Mouse (Mus musculus) c-Kit-positive CD71-negative TER-119-negative erythroid progenitor cells, embryonic 14.5 days (primary cell): ENCODE results near the gene Pip4p1.
"Not testable (repeated sequence)": the region's sequence is repeated elsewhere in the genome, so short reads cannot be mapped to it uniquely, and the experiment has no call there.

Source experiments
- DNase-seq: peaks from one replicate; pipeline ENCODE4 v3.0.0-alpha.2; 2013; ENCODE audit warnings: low read depth

The Pip4p1 gene

DNA sequence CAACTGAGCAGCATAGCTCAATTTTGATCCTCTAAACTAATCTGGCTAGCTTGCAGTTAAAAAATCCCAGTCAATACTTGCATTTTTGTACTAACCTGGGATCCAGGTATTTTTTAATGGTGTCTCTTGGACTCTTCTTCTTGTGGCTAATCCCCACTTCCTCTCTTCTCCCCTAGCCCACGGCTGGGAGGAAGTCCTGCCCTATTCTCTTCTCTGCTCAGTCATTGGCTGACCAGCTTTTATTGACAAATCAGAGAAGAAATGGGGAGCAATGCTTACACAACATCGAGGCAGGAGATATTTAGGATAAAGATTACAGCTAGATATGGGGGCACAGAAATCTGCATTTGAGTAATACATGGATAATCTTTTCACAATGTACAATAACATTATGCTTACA, 8.3 kb upstream of the Pip4p1 start:
- DNase-seq = no peak

DNA sequence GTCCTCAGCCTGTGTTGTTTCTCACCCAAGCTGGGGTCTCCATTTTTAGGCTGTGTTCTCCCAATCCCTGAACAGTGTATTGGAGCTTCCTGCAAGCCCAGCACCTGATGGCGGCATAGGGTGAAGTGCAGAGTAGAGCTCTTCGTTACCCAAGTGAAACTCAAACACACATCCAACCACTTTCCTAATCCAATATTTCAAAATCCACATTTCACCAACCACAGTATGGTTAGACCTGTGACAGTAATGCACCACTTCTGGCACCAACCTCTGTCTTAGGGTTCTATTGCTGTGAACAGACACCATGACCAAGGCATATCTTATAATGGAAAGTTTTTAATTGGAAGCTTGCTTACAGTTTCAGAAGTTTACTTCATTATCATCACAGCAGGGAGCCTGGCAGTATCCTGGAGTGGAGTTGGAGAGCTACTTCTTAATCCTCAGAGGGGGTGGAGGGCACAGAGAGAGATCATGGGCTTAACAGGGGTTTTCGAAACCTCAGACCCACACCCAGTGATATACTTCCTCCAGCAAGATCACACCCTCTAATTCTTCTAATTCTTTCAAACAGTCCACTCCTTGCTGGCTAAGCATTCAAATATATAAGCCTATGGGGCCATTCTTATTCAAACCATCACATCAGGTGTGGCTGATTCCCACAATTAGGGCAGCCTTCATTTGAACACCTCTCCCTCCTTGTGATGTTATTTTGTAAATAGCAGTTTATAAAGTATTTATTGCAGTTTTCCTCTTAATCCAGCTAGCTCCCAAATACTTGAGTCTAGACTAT, 7.7 kb upstream of the Pip4p1 start:
- no peak for DNase-seq

DNA sequence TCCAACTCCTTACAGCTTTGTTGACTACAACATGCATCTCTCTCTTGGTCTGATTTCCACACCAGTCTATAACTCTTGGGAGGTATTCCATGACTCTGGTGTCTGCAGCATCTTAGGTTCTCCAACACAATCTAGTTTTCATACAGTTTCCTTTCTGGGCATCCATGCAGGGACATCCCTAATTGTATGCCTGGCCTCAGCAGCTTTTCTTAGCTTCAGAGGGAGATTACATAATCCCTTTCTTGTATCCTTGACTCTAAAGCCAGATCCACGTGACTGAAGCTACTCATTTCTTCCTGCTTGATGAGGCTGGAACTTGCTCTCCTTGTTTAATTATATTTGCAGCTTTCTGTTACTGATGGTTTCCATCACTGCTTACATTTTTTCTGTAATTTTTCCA, 6.0 kb upstream of the Pip4p1 start:
- no peak for DNase-seq

DNA sequence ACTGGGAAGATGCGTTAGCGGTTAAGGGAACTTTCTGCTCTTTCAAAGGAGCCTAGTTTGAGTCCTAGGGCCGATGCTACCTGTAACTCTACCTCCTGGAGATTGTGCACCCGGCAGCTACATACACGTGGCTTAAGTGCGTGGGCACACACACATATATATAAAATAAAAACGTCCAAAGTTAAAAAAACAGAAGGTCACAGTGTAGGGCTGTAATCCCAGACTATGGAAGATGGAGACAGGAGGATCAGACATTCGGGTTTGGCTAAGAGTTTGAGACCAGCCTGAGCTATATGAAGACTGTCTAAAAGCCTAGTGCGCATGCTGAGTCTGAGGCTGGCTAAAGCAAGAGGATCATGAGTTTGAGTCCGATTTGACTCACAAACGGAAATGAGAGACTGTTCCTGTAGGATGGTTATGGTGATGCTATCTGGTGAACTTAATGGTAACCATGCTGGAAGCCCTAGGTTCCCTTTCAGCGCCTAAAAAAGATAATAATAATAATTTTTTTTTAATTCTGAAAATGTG, 901 bp upstream of the Pip4p1 start:
- no peak for DNase-seq

DNA sequence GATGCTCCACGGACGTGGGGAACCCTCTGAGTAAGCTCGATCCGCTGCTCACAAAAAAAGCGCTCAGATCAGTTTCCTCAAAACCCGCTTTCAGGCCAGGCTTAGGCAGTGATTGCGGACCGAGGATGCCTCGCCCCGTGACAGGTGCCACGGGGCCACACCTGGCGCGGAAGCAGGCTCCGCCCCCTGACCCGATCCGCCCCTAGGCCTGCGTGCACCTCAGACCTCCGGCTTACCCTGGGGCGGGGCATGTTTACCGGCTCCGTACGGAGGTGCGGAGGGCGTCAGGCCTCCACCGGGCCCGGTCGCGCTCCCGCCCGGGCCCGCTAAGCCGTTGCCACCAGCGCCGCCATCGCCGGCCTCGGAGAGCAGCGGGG, 291 bp downstream of the Pip4p1 start:
- no peak for DNase-seq

DNA sequence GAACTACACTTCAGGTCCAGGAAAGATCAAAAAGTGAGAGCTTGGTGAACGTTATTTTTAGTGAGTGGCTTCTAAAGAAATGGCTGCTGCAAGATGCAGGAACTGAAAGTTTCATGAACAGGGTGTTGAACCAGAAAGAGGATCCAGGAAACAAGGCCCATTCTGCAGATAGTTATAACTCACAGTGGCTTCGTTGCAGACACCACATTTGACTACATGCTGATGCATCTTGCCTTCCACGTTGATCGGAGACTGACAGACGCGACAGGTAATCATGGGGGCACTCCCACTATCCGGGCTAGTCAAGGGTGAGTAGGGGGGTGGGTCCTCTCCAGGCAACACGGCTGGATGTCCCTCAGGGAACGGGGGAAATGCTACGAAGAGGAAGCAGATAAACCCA, 705 bp downstream of the Pip4p1 start:
- DNase-seq = no peak

DNA sequence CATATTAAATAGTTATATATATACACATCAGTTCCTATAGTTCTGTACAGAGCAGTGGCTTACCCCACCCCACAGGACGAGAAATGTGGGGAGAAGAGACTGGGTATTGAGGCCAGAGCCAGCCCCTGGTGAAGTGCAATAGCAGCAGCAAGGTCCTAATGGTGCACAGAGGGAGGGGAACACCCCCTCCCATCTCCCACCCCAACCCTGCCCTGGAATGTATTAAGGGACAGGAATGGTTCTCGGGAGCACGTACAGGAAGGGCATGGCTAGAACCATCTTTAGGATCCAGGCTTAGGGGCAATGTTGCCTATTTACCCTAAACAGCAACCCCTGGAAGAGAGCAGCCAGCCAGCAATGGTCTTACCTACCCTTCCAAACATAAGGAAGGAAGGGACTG, 3.3 kb downstream of the Pip4p1 start:
- DNase-seq = no peak

DNA sequence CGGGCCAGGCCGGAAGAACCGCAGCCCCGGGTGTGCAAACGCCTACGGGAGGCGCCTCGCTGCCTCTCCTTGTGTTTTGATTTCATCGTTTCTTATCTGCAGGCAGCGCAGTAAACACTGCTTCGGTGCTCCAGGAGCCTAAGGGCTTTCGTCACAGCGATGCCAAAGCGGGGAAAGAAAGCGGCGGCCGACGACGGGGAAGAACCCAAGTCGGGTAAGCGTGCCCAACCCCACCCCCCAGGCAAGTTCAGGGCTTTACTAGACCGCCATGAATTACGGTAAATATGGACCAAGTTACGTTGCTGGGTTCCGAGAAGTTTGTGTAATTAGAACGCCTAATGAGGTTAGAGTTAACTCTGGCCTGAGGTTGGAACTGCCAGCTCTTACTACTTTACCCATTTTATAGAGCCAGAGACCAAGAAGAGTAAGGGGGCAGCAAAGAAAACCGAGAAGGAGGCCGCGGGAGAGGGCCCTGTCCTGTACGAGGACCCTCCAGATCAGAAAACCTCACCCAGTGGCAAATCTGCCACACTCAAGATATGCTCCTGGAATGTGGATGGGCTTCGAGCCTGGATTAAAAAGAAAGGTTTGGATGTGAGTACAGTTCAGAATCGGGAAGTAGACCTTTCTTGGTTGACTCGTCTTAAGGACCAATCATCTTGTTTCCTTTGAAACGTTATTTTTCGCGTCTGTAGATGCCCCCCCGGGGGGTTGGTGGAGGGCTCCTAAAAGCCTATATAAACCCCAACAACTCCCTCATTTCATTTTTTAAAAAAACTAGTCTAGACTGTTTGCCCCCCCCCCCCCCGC, 5.3 kb downstream of the Pip4p1 start:
- no peak for DNase-seq

DNA sequence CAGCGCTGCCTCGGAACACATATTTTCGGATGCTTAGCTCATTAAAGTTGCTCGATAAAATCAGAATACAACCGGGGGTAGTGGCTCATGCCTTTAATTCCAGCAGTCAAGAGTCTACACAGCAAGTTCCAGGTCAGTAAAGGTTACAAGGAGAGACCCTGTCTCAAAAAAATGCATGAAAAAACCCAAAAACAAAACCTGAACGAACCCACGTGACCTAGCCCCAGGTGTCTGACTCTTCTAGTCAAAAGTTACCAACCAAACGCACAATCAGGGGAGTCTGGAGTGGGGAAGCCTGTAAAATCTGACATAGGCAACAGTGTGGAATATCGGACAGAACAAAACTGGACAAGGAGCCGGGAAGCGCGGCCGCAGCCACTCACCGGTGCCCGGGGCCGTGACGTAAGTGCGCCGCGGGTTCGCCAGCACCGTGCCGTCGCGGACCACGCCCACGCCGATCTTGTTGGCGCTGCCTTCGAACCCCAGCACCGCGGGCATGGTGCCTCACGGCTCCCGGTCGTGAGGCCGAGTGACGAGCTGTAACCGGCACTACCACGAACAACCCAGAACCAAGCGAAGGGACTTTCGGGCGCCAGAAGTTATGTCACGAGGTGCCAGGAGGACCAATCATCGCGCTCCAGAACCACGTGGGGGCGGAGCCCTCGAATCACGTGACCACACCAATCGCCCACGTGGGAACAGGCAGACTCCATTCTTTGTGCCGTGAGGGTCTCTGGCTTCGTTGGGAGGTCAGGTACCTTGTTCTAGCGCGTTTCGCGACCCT, 6.2 kb downstream of the Pip4p1 start, which contains the start of the genes Osgep and Apex1:
Gene Osgep (minus strand): TSS at position 613 of the 784 bp plus-strand sequence.
Gene Apex1 (plus strand): TSS at position 688 of the 784 bp plus-strand sequence.
- peak; percentile 95 for DNase-seq

DNA sequence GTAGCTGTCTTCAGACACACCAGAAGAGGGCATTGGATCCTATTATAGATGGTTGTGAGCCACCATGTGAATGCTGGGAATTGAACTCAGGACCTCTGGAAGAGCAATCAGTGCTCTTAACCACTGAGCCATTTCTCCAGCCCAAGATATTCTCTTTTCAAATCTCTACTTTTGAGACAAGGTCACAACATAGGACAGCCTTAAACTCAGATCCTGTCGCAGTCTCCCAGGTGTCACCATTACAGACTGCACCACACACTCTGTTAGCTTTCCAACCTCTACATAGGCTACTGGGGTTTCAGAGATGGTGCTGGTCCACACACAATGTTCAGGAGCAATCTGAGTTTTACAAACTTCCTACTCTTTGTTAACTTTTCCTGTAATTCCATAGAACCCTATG, 7.2 kb downstream of the Pip4p1 start:
- not testable (repeated sequence) for DNase-seq

DNA sequence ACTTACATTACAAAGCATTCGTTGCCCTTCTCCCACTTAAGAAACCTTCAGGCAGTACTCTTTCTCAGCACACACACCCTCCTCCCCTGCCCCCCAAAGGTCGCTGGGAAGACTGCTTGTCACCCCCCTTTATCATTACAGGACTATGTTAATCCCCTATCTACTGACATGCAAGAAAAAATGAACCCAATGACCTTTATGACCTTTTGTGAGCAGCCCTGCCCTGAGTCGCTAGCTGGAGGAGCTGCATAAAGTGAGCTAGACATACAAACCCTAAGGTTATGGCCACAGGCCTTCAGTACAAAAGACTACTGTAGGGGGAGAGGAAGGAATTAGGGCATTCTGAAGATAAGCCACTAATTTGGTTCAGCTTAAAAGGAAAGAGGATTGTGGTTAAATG, 19.3 kb downstream of the Pip4p1 start:
- no peak for DNase-seq

DNA sequence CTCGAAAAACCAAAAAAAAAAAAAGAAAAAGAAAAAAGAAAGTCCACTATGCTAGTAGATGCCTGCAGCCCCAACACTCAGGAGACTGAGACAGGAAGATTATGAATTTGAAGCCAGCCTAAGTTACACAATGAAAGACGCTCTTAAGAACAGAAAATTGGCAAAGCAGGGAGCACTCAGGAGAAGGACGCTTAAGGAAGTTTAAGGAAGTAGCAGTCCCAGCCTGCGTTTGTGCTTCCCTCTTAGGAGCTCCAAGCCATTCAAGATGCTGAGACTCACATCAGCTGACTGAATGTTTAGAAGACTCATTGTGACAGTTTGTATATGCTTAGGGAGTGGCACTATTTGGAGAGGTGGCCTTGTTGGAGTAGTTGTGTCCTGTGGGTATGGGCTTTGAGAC, 22.5 kb downstream of the Pip4p1 start:
- no peak for DNase-seq

DNA sequence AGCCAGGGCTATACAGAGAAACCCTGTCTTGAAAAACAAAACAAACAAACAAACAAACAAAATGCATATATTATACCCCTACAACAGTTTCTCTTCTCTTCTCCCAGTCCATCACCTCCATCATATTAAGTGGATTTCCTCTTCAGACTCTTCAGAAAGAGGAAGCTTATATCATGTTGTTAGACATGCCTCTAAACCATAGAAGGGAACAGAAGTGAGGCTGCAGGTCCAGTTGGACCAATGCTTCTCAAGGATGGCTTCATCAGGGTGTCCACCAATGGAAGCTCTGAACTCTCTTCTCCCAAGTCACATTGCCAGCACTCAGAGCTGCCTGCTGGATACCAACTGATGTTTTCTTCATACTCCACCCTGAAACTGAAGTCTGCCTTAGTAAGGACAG, 25.3 kb downstream of the Pip4p1 start:
- DNase-seq = not testable (repeated sequence)

DNA sequence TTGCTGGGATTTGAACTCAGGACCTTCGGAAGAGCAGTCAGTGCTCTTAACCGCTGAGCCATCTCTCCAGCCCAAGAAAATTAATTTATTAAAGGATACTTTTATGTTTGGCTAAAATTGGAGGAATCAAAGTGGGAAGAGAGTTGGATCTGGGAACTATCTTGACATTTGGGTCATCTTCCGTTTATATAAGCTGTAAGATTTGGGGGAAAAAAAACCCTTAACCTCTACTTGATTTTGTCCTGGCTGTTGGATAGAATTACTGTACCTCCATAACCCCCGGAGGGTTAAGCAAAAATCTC, 25.9 kb downstream of the Pip4p1 start:
- no peak for DNase-seq

DNA sequence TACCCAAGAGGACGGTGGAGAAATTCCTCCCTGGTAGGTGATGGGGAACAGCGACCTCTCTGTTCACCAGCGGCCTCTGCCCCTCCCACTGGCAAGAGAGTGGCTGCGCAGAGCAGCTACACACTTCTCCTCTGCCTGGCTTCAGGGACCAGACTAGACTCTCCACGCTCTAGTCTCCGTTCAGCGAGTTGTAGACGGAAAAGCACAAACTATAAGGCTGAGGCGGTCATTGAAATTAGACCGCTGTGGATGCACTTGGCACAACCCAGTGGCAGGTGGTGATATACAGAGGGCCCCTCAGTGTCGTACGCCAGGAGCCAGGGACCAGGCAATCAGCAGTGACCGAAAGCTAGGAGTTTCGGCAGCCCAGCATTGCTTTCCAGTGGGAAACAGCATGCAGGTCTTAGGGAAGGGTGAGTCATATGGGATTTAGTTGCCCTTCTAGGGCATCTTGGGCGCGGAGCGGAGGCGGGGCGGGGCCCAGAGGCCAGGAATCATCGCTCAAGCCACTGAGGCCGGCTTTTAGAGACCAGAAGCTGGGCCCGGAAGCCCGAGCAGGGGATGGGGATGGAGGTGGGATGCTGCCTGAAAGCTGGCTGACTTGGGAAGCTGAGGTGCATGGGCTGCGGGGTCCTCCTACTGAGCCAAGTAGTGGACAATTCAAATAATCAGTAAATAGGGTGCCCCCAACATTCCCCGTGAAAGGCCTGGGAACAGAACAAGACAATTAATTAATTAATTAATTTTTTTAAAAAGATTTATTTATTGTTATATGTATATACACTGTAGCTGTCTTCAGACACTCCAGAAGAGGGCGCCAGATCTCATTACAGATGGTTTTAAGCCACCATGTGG, 26.5 kb downstream of the Pip4p1 start:
- DNase-seq = no peak

DNA sequence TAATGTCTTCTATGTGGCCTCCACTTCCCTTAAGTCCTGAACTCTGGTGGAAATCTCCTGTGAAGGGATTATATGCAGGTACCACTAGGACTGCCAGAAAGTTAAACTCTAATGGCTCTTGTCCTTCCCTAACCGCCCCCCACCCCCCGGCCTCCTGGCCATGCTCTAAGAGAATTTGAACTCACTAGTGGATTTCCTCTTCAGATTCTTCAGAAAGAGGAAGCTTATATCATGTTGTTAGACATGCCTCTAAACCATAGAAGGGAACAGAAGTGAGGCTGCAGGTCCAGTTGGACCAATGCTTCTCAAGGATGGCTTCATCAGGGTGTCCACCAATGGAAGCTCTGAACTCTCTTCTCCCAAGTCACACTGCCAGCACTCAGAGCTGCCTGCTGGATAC, 32.7 kb downstream of the Pip4p1 start:
- not testable (repeated sequence) for DNase-seq

DNA sequence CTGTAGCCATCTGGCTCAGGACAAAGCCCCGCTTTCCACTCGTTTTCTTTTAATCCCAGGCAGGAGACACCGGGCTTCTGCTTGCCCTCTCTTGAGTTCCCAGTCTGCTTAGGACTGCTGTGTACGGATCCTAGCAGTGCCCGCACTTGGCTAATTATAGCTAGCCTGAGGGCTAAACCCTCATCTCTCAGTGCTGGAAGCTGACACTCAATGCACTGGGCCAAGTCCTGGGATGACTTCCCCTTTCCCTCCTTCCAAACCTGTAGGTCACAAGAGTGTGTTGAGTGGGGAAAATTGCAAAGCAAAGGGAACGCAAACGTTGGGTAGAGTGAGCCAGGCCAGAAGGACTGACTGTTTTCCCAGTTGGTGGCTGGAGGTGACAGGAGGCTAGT, 33.3 kb downstream of the Pip4p1 start, which contains the start of gene Klhl33:
Gene Klhl33 (minus strand): TSS at position 134 of the 392 bp plus-strand sequence.
- DNase-seq = no peak

DNA sequence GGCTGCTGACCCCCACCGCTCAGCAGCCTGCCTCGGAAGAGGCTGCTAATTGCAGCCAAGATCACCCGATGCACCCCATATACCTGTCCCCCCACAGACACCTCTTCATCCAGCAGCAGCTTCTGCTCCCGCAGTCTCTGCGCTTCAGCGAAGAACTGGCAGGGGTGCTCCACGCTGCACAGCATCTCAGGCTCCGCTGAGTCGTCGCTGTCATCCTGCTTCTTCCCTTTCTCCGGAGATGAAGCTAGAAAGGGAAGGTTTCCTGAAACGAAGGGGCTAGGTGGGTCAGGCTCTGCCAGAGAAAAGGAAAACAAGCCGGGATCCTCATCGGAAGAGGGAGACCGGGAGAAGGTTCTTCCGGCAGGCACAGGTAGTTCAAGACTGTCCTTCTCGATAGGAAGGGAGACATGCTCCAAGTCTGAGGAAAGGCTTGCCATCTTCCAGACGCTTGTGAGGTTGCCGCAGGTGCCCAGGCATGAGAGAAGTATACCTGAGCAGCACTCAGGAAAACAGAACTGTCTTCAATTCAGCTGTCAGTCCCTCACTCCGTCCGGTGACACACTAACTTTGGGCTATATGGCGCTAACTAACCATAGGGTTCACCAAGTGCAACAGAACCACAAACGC, 33.8 kb downstream of the Pip4p1 start:
- no peak for DNase-seq

DNA sequence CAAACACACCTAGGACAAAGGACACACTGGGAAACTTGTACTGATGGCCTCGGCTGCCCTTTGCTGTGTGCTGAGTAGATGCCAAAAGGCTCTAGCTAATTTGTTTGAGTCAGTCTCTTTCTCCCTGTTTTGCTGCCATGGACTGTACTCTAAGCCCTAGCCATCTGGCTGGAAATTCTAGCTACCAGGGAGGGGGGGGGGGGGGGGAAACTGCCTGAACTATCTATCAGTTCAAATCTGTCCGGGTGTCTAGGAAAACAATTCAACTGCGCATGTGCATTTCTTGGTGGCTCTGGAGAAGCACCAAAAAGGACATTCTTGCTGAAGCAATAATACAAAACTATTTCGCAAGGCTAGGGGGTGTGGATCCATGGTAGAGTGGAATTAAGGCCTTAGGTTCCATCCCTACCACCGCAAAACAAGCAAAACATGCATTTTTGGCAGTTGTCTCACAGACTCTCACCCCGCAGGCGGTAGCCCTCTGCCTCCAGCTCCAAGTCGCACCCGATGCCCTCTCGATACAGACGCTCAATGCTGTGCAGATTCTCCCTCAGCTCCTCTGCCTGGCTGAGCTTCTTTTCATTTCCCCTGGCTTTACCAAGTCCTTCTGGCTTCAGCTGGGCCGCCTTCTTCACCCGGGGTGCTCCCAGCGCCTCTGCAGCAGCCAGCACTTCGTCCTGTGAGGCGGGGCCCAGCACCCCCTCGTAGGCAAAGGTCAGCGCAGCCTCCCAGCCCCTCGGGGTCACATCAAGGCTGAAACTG, 34.5 kb downstream of the Pip4p1 start:
- DNase-seq = no peak

DNA sequence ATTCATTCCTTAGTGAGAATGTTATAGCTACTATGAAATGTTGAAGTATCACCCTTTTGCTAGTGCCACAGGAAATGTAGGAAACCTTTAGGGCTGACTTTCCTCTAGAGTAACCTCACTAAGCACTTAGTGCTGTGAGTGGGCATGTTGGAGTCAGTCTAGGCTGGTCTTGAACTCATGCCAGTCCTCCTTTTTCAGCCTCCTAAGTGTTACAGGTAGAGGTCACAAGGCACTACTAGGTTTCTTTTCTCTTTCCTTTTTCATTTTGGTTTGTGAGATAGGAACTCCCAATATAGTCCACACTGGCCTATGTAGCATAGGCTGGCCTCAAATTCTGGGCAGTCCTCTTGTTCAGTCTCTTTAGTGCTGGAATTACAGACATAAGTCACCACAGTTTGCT, 35.2 kb downstream of the Pip4p1 start:
- DNase-seq = no peak
